Mouse (Mus musculus): Measurements from ENCODE around the gene Mkln1.

The Mkln1 gene

GRCm38 (mm10) chr6:31398431-31399205 lies at the start of gene Mkln1:
Gene Mkln1 (plus strand): TSS chr6:31398735.
- CTCF ChIA-PET: interaction anchor here (0.6 kb wide), 2 partner anchors 112 to 277 kb away, joined by 5 to 11 read pairs; no protein-coding TSS in a partner anchor

GRCm38 (mm10) chr6:31356444-31357191 lies 41.9 kb upstream of the Mkln1 start:
- CTCF ChIA-PET: no interaction called here

- CTCF ChIA-PET: no interaction called here
Observed at GRCm38 (mm10) chr6:31357286-31357685, 41.2 kb upstream of the Mkln1 start.

GRCm38 (mm10) chr6:31362617-31363016 lies 35.9 kb upstream of the Mkln1 start:
- CTCF ChIA-PET: interaction anchor here (0.6 kb wide), 1 partner anchor 155 kb away, joined by 7 read pairs; no protein-coding TSS in a partner anchor

GRCm38 (mm10) chr6:31364399-31364798 lies 34.1 kb upstream of the Mkln1 start:
- CTCF ChIA-PET: interaction anchor here (0.6 kb wide), 1 partner anchor 13 kb away, joined by 3 read pairs; no protein-coding TSS in a partner anchor

GRCm38 (mm10) chr6:31367947-31368346 lies 30.6 kb upstream of the Mkln1 start:
- CTCF ChIA-PET: no interaction called here

- CTCF ChIA-PET: no interaction called here
Observed at GRCm38 (mm10) chr6:31368559-31368958, 30.0 kb upstream of the Mkln1 start.

- CTCF ChIA-PET: no interaction called here
Observed at GRCm38 (mm10) chr6:31369875-31370274, 28.7 kb upstream of the Mkln1 start.

- CTCF ChIA-PET: no interaction called here
Observed at GRCm38 (mm10) chr6:31370550-31371061, 27.9 kb upstream of the Mkln1 start.

- CTCF ChIA-PET: no interaction called here
Observed at GRCm38 (mm10) chr6:31371140-31371539, 27.4 kb upstream of the Mkln1 start.

GRCm38 (mm10) chr6:31372620-31373019 lies 25.9 kb upstream of the Mkln1 start:
- CTCF ChIA-PET: no interaction called here

GRCm38 (mm10) chr6:31373084-31373673 lies 25.4 kb upstream of the Mkln1 start:
- CTCF ChIA-PET: no interaction called here

GRCm38 (mm10) chr6:31382989-31383388 lies 15.5 kb upstream of the Mkln1 start:
- CTCF ChIA-PET: no interaction called here

- CTCF ChIA-PET: no interaction called here
Observed at GRCm38 (mm10) chr6:31384794-31385193, 13.7 kb upstream of the Mkln1 start.

- CTCF ChIA-PET: no interaction called here
Observed at GRCm38 (mm10) chr6:31385281-31386145, 13.0 kb upstream of the Mkln1 start.

GRCm38 (mm10) chr6:31389716-31390115 lies 8.8 kb upstream of the Mkln1 start:
- CTCF ChIA-PET: no interaction called here

- CTCF ChIA-PET: no interaction called here
Observed at GRCm38 (mm10) chr6:31390243-31390981, 8.1 kb upstream of the Mkln1 start.

GRCm38 (mm10) chr6:31392871-31393270 lies 5.7 kb upstream of the Mkln1 start:
- CTCF ChIA-PET: no interaction called here

GRCm38 (mm10) chr6:31396118-31396517 lies 2.4 kb upstream of the Mkln1 start:
- CTCF ChIA-PET: no interaction called here

- CTCF ChIA-PET: interaction anchor here (0.5 kb wide), 1 partner anchor 364 kb away, joined by 4 read pairs; no protein-coding TSS in a partner anchor
Observed at GRCm38 (mm10) chr6:31397308-31397707, 1.2 kb upstream of the Mkln1 start.
